Mouse (Mus musculus) megakaryocyte, embryonic 14.5 days (primary cell): ENCODE data around the gene Spryd3.
"Not testable (repeated sequence)": the region's sequence is repeated elsewhere in the genome, so short reads cannot be mapped to it uniquely, and the experiment has no call there.

ENCODE experiments used
- FLI1 ChIP-seq: IDR thresholded peaks from 2 replicates; pipeline ENCODE4 v1.6.1; 2012; ENCODE audit warnings: low read length, inconsistent platforms, mixed read lengths
- GATA1 ChIP-seq: IDR thresholded peaks from 3 replicates; pipeline ENCODE4 v1.6.1; 2012; ENCODE audit warnings: mixed read lengths, low read length, inconsistent platforms, borderline replicate concordance

DNA sequence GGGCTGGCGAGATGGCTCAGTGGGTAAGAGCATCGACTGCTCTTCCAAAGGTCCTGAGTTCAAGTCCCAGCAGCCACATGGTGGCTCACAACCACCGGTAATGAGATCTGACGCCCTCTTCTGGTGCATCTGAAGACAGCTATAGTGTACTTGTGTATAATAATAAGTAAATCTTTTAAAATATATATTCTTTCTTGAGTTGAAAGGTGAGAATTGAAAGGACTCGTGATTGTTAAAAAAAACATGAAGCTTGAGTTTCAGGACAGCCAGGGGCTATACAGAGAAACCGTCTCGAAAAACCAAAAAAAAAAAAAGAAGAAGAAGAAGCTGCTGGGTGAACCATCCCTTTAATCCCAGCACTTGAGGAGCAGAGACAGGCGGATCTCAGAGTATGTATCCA, 56.1 kb downstream of the Spryd3 start:
- TF ChIP-seq GATA1, FLI1: not testable (repeated sequence)
